8 mouse cellular contexts compared by ENCODE assay signal in genomic region chr9:20644360-20645081, GRCm38 (mm10). TPM values are rescaled to one million over a fixed set of nuclear protein-coding genes. Genes with fewer than 3 reads are reported as not detected.
DNase-seq lines count a peak whose midpoint lies in the region; ATAC-seq lines count a peak whose summit lies in the region.

TSS of gene Fbxl12 (minus strand) at chr9:20644767.

- peak; percentile 71 for ATAC-seq in hematopoietic stem cell, adult 5-6 weeks (replicated peaks in 1 of 2; ENCODE audit: insufficient read depth in 1 of 2, low FRiP score in 2 of 2, low TSS enrichment in 1 of 2, low read depth in 1 of 2, poor library complexity in 2 of 2, severe bottlenecking in 2 of 2)

- DNase-seq in MN1 (ENCODE audit: low spot score), result peak; percentile 76
- DNase-seq in cerebellum, adult 18-20 months, result peak; percentile 76 to 79
- DNase-seq in forelimb bud, embryonic 11.5 days (ENCODE audit: low read depth, low spot score), result peak; percentile 67
- DNase-seq in layer of hippocampus, adult 9-11 months, result peak; percentile 76
- peak; percentile 79 for DNase-seq in lung, postnatal 14 days
- peak; percentile 81 for DNase-seq in retina, adult 2 months (ENCODE audit: low read depth, low spot score)
- DNase-seq in thymus, postnatal 36 days, result peak; percentile 66 to 71

RNA-seq across cellular contexts. Expression of gene Fbxl12, which starts in this region (rescaled TPM):
- 5.3 and 5.7 TPM in 2 replicates for total RNA-seq in hematopoietic stem cell, adult 5-6 weeks (2017)

Comparison
In these comparisons a context has a peak if more than half of its experiments do, and no peak if none do; other contexts are left out.
1. Peak in every context shown above with its lines: DNase-seq and ATAC-seq.